Mouse (Mus musculus) small intestine, adult 2 months (tissue): ENCODE results near the gene Adipoq.

ENCODE experiments used
- CTCF ChIP-seq: fragments of 200-500 bp; IDR thresholded peaks from 2 replicates; pipeline ENCODE4 v1.5.1; 2012; ENCODE audit warnings: low read depth, mild to moderate bottlenecking, control low read depth, inconsistent platforms, low read length, moderate library complexity, mixed read lengths; ENCODE audit not compliant: insufficient replicate concordance, insufficient read length; ENCODE audit errors: extremely low read depth
- POLR2A ChIP-seq: fragments of 200-500 bp; IDR thresholded peaks from 2 replicates; pipeline ENCODE4 v1.6.1; 2012; ENCODE audit warnings: low read depth, mild to moderate bottlenecking, control low read depth, inconsistent platforms, low read length, moderate library complexity

- TF ChIP-seq CTCF = no peak
- TF ChIP-seq POLR2A = no peak
Measured at GRCm38 (mm10) chr16:23115486-23115885, 30.9 kb upstream of the Adipoq start.
